Mouse (Mus musculus) ES-Bruce4 (cell line): ENCODE measurements around the gene Ttll7.

Experiments used
- CTCF ChIP-seq: IDR thresholded peaks from one replicate; pipeline ENCODE4 v1.8.1; 2011; ENCODE audit warnings: low read depth, low read length
- EP300 ChIP-seq: IDR thresholded peaks from 2 replicates; pipeline ENCODE4 v1.6.1; 2011; ENCODE audit warnings: low read depth, low read length; ENCODE audit not compliant: insufficient read depth
- POLR2A ChIP-seq: IDR thresholded peaks from one replicate; pipeline ENCODE4 v1.8.1; 2011; ENCODE audit warnings: low read length; ENCODE audit not compliant: insufficient read depth

- TF ChIP-seq POLR2A: no peak
- no peak for TF ChIP-seq CTCF
- no peak for TF ChIP-seq EP300
Measured at GRCm38 (mm10) chr3:146967242-146967641, 115.1 kb downstream of the Ttll7 start.
